Mouse (Mus musculus) induced T-regulatory cell, adult 2 months (primary cell): Measurements from ENCODE around the gene Pde3b.
"Not testable (repeated sequence)": the region's sequence is repeated elsewhere in the genome, so short reads cannot be mapped to it uniquely, and the experiment has no call there.

Source experiments
- DNase-seq: peaks from one replicate; pipeline ENCODE4 v3.0.0-alpha.2; 2012; ENCODE audit warnings: low read depth

Pde3b gene

GRCm38 (mm10) chr7:114414421-114415335, at the start of gene Pde3b:
Pde3b (plus strand) TSS chr7:114415281.
- peak; percentile 53 for DNase-seq

GRCm38 (mm10) chr7:114402130-114402529, 13.0 kb upstream of the Pde3b start:
- DNase-seq, result no peak

- DNase-seq, result peak; percentile 48
Observed at GRCm38 (mm10) chr7:114415336-114416020, 397 bp downstream of the Pde3b start.

- peak; percentile 43 for DNase-seq
Observed at GRCm38 (mm10) chr7:114416021-114416845, 1.2 kb downstream of the Pde3b start.

GRCm38 (mm10) chr7:114419331-114419730, 4.2 kb downstream of the Pde3b start:
- not testable (repeated sequence) for DNase-seq

GRCm38 (mm10) chr7:114420918-114421317, 5.8 kb downstream of the Pde3b start:
- no peak for DNase-seq

- DNase-seq, result no peak
Observed at GRCm38 (mm10) chr7:114422224-114422623, 7.1 kb downstream of the Pde3b start.

GRCm38 (mm10) chr7:114429768-114430167, 14.7 kb downstream of the Pde3b start:
- DNase-seq, result no peak

GRCm38 (mm10) chr7:114431966-114432365, 16.9 kb downstream of the Pde3b start:
- DNase-seq, result no peak

- peak; percentile 35 for DNase-seq
Observed at GRCm38 (mm10) chr7:114439726-114440125, 24.6 kb downstream of the Pde3b start.

- DNase-seq, result no peak
Observed at GRCm38 (mm10) chr7:114440494-114440893, 25.4 kb downstream of the Pde3b start.

- DNase-seq, result no peak
Observed at GRCm38 (mm10) chr7:114452876-114453275, 37.8 kb downstream of the Pde3b start.

GRCm38 (mm10) chr7:114453300-114453990, 38.4 kb downstream of the Pde3b start:
- no peak for DNase-seq

- DNase-seq, result no peak
Observed at GRCm38 (mm10) chr7:114454858-114455257, 39.8 kb downstream of the Pde3b start.

- no peak for DNase-seq
Observed at GRCm38 (mm10) chr7:114456904-114457303, 41.8 kb downstream of the Pde3b start.

GRCm38 (mm10) chr7:114459909-114460308, 44.8 kb downstream of the Pde3b start:
- DNase-seq, result no peak

GRCm38 (mm10) chr7:114461727-114462126, 46.6 kb downstream of the Pde3b start:
- no peak for DNase-seq

GRCm38 (mm10) chr7:114466358-114466757, 51.3 kb downstream of the Pde3b start:
- DNase-seq, result peak; percentile 32

- no peak for DNase-seq
Observed at GRCm38 (mm10) chr7:114472471-114472870, 57.4 kb downstream of the Pde3b start.

GRCm38 (mm10) chr7:114474889-114475288, 59.8 kb downstream of the Pde3b start:
- no peak for DNase-seq

GRCm38 (mm10) chr7:114477884-114478283, 62.8 kb downstream of the Pde3b start:
- DNase-seq, result peak; percentile 24

- peak; percentile 47 for DNase-seq
Observed at GRCm38 (mm10) chr7:114478901-114479300, 63.8 kb downstream of the Pde3b start.
